Mouse (Mus musculus) forebrain, embryonic 11.5 days (tissue): ENCODE data around the gene Rbpj. TPM values are rescaled to one million over a fixed set of nuclear protein-coding genes. Genes with fewer than 3 reads are reported as not detected.

Source experiments
- ATAC-seq: fragments of 200-750 bp; cut with Nextera tagmentation; replicated peaks from 2 replicates; pipeline ENCODE4 v1.8.0; 2017; ENCODE audit warnings: moderate TSS enrichment; ENCODE audit not compliant: low FRiP score
- DNase-seq: peaks from one replicate; pipeline ENCODE4 v3.0.0-alpha.2; 2017; ENCODE audit warnings: low spot score
- H3K27ac ChIP-seq: fragments of 300-500 bp; sonication (generic); 2 replicates; pipeline ENCODE4 v1.5.1; 2014; ENCODE audit warnings: low read depth, low read length
- H3K27me3 ChIP-seq: fragments of 300-500 bp; sonication (generic); 2 replicates; pipeline ENCODE4 v1.6.1; 2014; ENCODE audit warnings: mild to moderate bottlenecking, low read length, mixed read lengths; ENCODE audit not compliant: control insufficient read depth, insufficient read depth
- H3K36me3 ChIP-seq: fragments of 300-500 bp; sonication (generic); 2 replicates; pipeline ENCODE4 v1.6.1; 2014; ENCODE audit warnings: mild to moderate bottlenecking, low read length, moderate library complexity, mixed read lengths; ENCODE audit not compliant: control insufficient read depth, insufficient read depth
- H3K4me1 ChIP-seq: fragments of 300-500 bp; sonication (generic); replicated peaks from 2 replicates; pipeline ENCODE4 v1.6.1; 2014; ENCODE audit warnings: low read length, mixed read lengths; ENCODE audit not compliant: control insufficient read depth, insufficient read depth
- H3K4me2 ChIP-seq: fragments of 300-500 bp; sonication (generic); 2 replicates; pipeline ENCODE4 v1.6.1; 2014; ENCODE audit warnings: low read depth, mild to moderate bottlenecking, low read length, moderate library complexity, mixed read lengths; ENCODE audit not compliant: severe bottlenecking
- H3K4me3 ChIP-seq: fragments of 300-500 bp; sonication (generic); 2 replicates; pipeline ENCODE4 v1.5.1; 2014; ENCODE audit warnings: low read depth, low read length
- H3K9ac ChIP-seq: fragments of 300-500 bp; sonication (generic); 2 replicates; pipeline ENCODE4 v1.6.1; 2014; ENCODE audit warnings: low read length
- H3K9me3 ChIP-seq: fragments of 300-500 bp; sonication (generic); 2 replicates; pipeline ENCODE4 v1.6.1; 2016; ENCODE audit warnings: low read length, mixed read lengths; ENCODE audit not compliant: control insufficient read depth
- WGBS: fragments of 180-500 bp; shearing (Covaris S2); extraction: QIAGEN DNeasy Blood & Tissue Kit; methylation state at CpG from one replicate; pipeline ENCODE4 v1.1.7; 2014; 5-methylcytosine and 5-hydroxymethylcytosine counted together
- polyA plus RNA-seq: library from polyadenylated mRNA; unstranded; fragments of >200 nt; fragmentation: Nextera tagmentation; extraction: Ambion mirVana; gene quantifications from 2 replicates; pipeline ENCODE4 v1.2.1, GENCODE M21; 2014

The Rbpj gene
- polyA plus RNA-seq, 1 experiment from 2014 or later = 61.5 TPM

DNA sequence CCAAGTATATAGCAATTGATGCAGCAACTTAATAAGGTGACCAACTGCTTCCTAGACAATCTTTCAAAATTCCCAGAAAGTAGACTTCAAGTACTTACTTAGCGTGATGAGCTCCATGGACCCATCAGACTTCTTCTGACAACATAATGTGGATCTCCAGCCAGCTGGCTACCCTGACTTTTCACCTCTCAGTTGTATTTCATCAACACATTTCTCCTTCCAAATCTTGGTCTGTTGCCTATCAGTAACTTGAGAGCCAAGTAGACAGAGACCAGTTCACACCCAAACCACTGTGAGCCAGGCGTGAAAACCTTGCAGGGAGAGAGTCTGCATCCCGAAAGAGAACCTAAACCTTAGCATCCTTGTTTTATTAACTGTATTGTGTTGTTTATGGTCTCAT is 26.3 kb upstream of the Rbpj start:
- ATAC-seq = no peak

DNA sequence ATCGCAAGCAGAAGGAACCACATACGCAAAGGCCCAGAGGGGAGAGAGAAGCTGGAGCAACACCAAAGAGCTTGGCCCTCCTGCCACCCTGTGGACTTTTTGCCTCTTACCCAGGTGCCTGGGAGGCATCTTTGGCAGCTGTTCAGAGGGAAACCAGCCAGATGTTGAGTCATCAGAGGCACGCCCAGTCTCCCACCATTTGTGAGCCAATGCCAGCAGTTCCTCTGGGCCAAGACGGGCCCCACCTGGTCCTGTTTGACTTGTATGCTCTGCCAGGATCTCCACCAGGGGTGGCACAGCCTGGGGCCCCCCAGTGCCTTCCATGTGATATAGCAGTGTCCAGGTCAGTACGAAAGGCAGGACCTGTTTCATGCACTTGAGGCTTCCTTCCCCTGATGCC is 21.9 kb upstream of the Rbpj start:
- no peaks in the 10 kb centered on the region for H3K9me3 ChIP-seq
- WGBS = 88% methylated on average over 5 of the region's 5 CpGs
- no peak for DNase-seq
- H3K36me3 ChIP-seq = no peaks in the 10 kb centered on the region
- H3K9ac ChIP-seq = no peak overlapping the region
- no peak for ATAC-seq
- no peak overlapping the region for H3K4me3 ChIP-seq
- H3K27me3 ChIP-seq = no peaks in the 10 kb centered on the region
- no peak overlapping the region for H3K27ac ChIP-seq
- no peak overlapping the region for H3K4me2 ChIP-seq
- H3K4me1 ChIP-seq = no peaks in the 10 kb centered on the region

More for the DNA sequence above, 26.3 kb upstream of the Rbpj start:
- Histone ChIP-seq H3K27me3 (no peaks in the 10 kb centered on the region), H3K36me3 (no peaks in the 10 kb centered on the region), H3K4me3 (no peak overlapping the region), H3K27ac (no peak overlapping the region), H3K9me3 (no peaks in the 10 kb centered on the region), H3K4me2 (no peak overlapping the region), H3K9ac (no peak overlapping the region), H3K4me1 (no peaks in the 10 kb centered on the region)
- DNase-seq = no peak
- WGBS = 85% methylated on average over 3 of the region's 3 CpGs

DNA sequence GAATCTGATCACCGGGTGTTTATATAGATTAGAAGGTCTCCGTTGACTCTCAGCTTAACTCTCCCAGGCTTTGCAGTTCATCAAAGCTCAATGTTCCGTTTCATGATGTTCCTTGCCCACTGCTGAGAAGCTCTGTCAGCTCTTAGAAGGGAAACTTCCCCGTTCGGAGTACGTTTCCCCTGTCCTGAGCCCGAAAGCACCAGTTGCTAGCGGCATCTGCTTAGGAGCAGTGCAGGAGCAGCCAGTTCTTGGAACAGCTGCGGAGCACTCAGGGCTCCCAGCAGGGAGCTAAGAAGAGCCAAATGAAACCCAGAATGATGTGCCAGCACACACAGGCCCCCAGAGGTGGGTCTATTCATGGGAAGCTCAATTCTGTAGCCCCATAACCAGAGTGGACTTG is 15.0 kb upstream of the Rbpj start:
- Histone ChIP-seq H3K27ac (no peak overlapping the region), H3K9ac (no peak overlapping the region), H3K4me3 (no peak overlapping the region), H3K9me3 (no peaks in the 10 kb centered on the region), H3K4me2 (no peak overlapping the region), H3K36me3 (no peaks in the 10 kb centered on the region), H3K4me1 (no peaks in the 10 kb centered on the region), H3K27me3 (no peaks in the 10 kb centered on the region)
- WGBS = 72% methylated on average over 9 of the region's 9 CpGs
- ATAC-seq = no peak
- no peak for DNase-seq

DNA sequence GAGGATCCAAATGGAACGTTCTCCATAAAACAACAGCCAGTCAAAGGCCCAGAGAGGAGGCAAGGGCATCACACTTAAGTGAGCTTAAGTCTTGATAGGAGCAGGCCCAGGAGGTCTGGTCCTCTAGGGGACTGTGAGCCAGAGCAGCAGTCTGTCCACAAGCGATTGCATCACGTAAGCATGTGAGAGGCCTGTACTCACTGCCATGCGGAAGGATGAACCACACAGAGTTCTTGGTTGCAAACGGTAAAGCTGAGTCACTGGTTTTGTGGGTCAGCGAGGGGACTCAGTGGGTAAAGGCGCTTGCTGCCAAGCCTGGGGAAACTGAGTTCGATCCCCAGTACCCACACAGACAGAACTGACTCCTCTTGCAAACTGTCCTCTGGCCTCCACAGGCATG is 14.1 kb upstream of the Rbpj start:
- Histone ChIP-seq H3K27me3 (no peaks in the 10 kb centered on the region), H3K36me3 (no peaks in the 10 kb centered on the region), H3K4me2 (no peak overlapping the region), H3K4me3 (no peak overlapping the region), H3K9ac (no peak overlapping the region), H3K9me3 (no peaks in the 10 kb centered on the region), H3K4me1 (no peaks in the 10 kb centered on the region), H3K27ac (no peak overlapping the region)
- DNase-seq = no peak
- WGBS = 92% methylated on average over 8 of the region's 8 CpGs
- no peak for ATAC-seq

DNA sequence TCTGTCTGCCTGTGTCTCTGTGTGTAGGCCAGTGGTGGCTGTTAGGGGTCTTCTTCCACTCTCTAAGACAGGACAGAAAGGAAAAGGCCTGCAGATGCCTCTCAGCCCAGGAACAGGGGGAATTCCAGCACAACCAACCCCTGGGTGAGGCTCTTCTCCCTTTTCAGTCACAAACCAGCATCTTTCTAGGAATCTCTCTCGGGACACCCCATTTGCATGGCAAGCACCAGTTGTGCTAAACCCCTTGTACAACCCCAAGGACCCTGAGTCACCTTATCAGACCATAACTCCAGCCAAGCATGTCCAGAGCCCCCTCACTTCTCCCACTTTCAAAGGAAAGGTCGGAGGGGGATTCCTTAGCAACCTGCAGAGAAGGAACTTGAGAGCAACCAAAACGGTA is 13.0 kb upstream of the Rbpj start:
- DNase-seq = no peak
- H3K36me3 ChIP-seq = no peaks in the 10 kb centered on the region
- no peak for ATAC-seq
- H3K9me3 ChIP-seq = no peaks in the 10 kb centered on the region
- no peaks in the 10 kb centered on the region for H3K27me3 ChIP-seq
- no peak overlapping the region for H3K4me2 ChIP-seq
- no peak overlapping the region for H3K4me3 ChIP-seq
- H3K4me1 ChIP-seq = no peaks in the 10 kb centered on the region
- no peak overlapping the region for H3K27ac ChIP-seq
- whole genome bisulfite sequencing = 75% methylated on average over 3 of the region's 3 CpGs
- no peak overlapping the region for H3K9ac ChIP-seq

DNA sequence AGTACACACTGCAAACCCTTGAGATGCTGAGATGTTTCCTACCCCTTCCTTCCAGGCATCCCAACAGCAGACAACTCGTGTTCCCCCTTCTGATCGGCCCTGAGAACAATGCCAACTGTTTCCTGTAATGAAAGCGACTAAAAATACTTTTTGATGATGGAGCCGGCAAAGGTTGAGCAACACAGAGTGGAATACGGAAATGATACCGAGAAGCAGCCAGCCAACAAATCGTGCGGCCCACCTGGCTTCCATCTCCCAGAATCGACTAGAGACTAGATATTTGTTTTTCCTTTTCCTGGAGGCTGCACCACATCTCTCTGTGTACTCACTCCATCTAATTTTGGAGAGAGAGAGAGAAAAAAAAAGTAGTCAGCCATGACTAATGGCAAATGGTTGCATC is 11.2 kb upstream of the Rbpj start:
- ATAC-seq = no peak
- Histone ChIP-seq H3K9ac (no peak overlapping the region), H3K4me1 (no peaks in the 10 kb centered on the region), H3K4me2 (no peak overlapping the region), H3K36me3 (no peaks in the 10 kb centered on the region), H3K27ac (no peak overlapping the region), H3K4me3 (no peak overlapping the region), H3K27me3 (no peaks in the 10 kb centered on the region), H3K9me3 (no peaks in the 10 kb centered on the region)
- 92% methylated on average over 9 of the region's 9 CpGs for WGBS
- no peak for DNase-seq

DNA sequence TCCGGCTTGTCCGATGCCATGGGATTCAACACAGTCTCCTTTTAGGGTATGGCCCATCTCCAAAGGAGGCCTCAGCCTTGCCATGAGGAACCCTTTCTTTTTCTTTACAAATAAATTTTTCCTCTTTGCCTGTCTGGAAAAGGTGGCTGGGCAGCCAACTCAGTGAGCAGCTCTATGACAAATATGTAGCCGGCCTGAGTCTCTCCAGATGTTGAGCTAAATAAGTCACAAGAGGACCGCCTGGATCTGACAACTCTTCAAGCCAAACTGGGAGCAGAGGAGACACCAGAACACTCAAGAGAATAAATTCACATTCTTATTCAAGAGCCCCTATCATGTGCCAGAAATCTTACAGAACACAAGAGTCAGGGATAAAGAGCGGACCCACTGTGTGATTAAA is 10.5 kb upstream of the Rbpj start:
- Histone ChIP-seq H3K4me3 (no peak overlapping the region), H3K4me2 (no peak overlapping the region), H3K9me3 (no peaks in the 10 kb centered on the region), H3K9ac (no peak overlapping the region), H3K27me3 (no peaks in the 10 kb centered on the region), H3K36me3 (no peaks in the 10 kb centered on the region), H3K4me1 (no peaks in the 10 kb centered on the region), H3K27ac (no peak overlapping the region)
- ATAC-seq (no peak), DNase-seq (no peak)
- 92% methylated on average over 5 of the region's 5 CpGs for WGBS

DNA sequence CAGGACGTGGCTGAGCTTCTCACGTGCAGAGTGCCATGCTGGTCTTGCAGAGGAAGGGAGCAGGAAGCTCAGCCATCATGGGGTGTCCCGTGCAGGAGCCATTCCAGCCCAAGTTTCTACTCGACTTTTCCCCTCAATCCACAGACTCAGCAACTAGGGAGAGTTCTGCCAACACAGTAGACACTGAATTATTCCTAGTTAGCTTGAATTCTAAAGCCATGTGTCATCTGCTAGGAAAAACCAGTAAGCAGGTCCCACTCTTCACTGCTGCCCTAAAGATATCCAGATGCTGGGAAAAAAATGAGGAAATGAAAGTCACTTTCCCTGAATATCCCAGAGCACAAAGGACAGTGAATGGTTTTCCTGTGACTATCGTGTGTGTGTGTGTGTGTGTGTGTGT is 5.8 kb upstream of the Rbpj start:
- Histone ChIP-seq H3K27ac (no peak overlapping the region), H3K4me3 (no peak overlapping the region), H3K27me3 (no peaks in the 10 kb centered on the region), H3K4me1 (no peaks in the 10 kb centered on the region), H3K36me3 (no peaks in the 10 kb centered on the region), H3K9me3 (no peaks in the 10 kb centered on the region), H3K9ac (no peak overlapping the region), H3K4me2 (no peak overlapping the region)
- DNase-seq (no peak), ATAC-seq (no peak)
- WGBS = 83% methylated on average over 5 of the region's 5 CpGs

DNA sequence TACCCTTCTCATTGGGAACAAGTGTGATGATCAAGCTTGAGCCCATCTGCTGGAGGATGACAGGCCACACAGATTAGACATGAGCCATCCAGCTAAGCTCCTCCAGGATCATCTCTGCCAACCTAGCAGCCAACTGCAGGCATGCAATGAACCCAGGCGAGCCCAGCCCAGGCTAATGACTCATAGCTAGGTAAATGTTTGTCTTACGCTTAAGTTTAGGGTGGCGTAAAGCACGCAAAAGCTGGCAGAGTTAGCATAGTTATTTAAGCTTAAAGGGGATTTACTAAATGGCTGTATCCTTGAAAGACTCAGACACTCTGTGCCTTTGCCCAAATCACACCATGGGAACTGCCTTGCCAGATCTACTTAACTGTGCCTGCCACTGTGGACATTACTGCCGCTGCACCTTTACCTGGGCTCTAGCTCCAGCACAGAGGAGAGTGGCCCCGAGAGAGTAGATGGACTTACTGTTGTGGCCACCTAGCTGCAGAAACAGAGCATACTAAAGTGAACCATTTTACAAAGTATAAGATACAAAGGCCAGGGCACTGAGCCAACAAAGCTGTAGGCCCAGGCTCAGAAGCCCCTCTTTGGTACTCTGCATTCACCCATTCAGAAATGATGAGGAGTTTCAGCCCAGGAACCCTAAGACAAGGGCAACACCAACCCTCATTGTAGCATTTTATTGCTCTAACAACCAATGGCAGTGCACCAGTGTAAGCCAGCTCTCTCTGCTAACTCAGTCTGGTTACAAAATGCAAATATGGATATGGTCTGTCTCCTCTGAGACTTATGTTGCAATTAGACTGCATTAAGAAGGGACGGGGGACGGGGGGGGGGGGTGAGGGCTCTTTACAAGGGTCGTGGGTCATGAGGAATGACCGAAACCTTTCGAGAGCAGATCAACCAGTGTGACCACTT is 2.6 kb upstream of the Rbpj start:
- Histone ChIP-seq H3K9ac (no peak overlapping the region), H3K9me3 (no peaks in the 10 kb centered on the region), H3K4me2 (no peak overlapping the region), H3K36me3 (no peaks in the 10 kb centered on the region), H3K4me3 (no peak overlapping the region), H3K27me3 (no peaks in the 10 kb centered on the region), H3K4me1 (no peaks in the 10 kb centered on the region), H3K27ac (no peak overlapping the region)
- DNase-seq = no peak
- no peak for ATAC-seq
- WGBS = 89% methylated on average over 11 of the region's 11 CpGs
